Mouse (Mus musculus) intestine, embryonic 16.5 days (tissue): ENCODE results near the gene Retreg2. TPM values are rescaled to one million over a fixed set of nuclear protein-coding genes. Genes with fewer than 3 reads are reported as not detected.
A peak's percentile ranks its signal among the peaks of the same experiment; 100 is the strongest.

Source experiments
- ATAC-seq: fragments of 200-750 bp; cut with Nextera tagmentation; 2 replicates; pipeline ENCODE4 v1.8.0; 2017; ENCODE audit warnings: moderate TSS enrichment, moderate library complexity
- H3K27ac ChIP-seq: fragments of 300-500 bp; sonication (generic); 2 replicates; pipeline ENCODE4 v1.5.1; 2014; ENCODE audit warnings: mild to moderate bottlenecking, low read length
- H3K27me3 ChIP-seq: fragments of 300-500 bp; sonication (generic); replicated peaks from 2 replicates; pipeline ENCODE4 v1.6.1; 2014; ENCODE audit warnings: low read length, control low read depth, mixed read lengths; ENCODE audit not compliant: control insufficient read depth, insufficient read depth
- H3K36me3 ChIP-seq: fragments of 300-500 bp; sonication (generic); 2 replicates; pipeline ENCODE4 v1.6.1; 2014; ENCODE audit warnings: low read length, control low read depth; ENCODE audit not compliant: control insufficient read depth, insufficient read depth
- H3K4me1 ChIP-seq: fragments of 300-500 bp; sonication (generic); 2 replicates; pipeline ENCODE4 v1.6.1; 2014; ENCODE audit warnings: low read length, control low read depth, mixed read lengths; ENCODE audit not compliant: control insufficient read depth, insufficient read depth
- H3K4me2 ChIP-seq: fragments of 300-500 bp; sonication (generic); 2 replicates; pipeline ENCODE4 v1.6.1; 2014; ENCODE audit warnings: low read depth, low read length, control low read depth
- H3K4me3 ChIP-seq: fragments of 300-500 bp; sonication (generic); 2 replicates; pipeline ENCODE4 v1.5.1; 2014; ENCODE audit warnings: mild to moderate bottlenecking, low read length
- H3K9ac ChIP-seq: fragments of 300-500 bp; sonication (generic); 2 replicates; pipeline ENCODE4 v1.6.1; 2014; ENCODE audit warnings: low read depth, low read length
- H3K9me3 ChIP-seq: fragments of 300-500 bp; sonication (generic); 2 replicates; pipeline ENCODE4 v1.6.1; 2016; ENCODE audit warnings: low read length, control low read depth; ENCODE audit not compliant: control insufficient read depth
- WGBS: fragments of 180-500 bp; shearing (Covaris S2); extraction: QIAGEN DNeasy Blood & Tissue Kit; methylation state at CpG from one replicate; pipeline ENCODE4 v1.1.7; 2014; 5-methylcytosine and 5-hydroxymethylcytosine counted together
- polyA plus RNA-seq: library from polyadenylated mRNA; unstranded; fragments of >200 nt; fragmentation: Nextera tagmentation; extraction: Ambion mirVana; gene quantifications from 2 replicates; pipeline ENCODE4 v1.2.1, GENCODE M21; 2015

The Retreg2 gene
- polyA plus RNA-seq, 1 experiment from 2014 or later: 44.7 TPM

- Histone ChIP-seq H3K27ac (no peak overlapping the region), H3K4me1 (0 out of 2 replicates have a peak, but pooled peaks cover 3% of the 10 kb centered on the region), H3K36me3 (peaks cover 21% of the 10 kb centered on the region), H3K9ac (no peak overlapping the region), H3K9me3 (no peaks in the 10 kb centered on the region), H3K4me2 (no peak overlapping the region), H3K27me3 (no peaks in the 10 kb centered on the region), H3K4me3 (no peak overlapping the region)
- ATAC-seq: no peak
- WGBS: 90% methylated on average over 2 of the region's 2 CpGs
These were observed 4.1 kb upstream of the Retreg2 start for GRCm38 (mm10) chr1:75138448-75138847.

GRCm38 (mm10) chr1:75140601-75141190, 1.9 kb upstream of the Retreg2 start:
- Histone ChIP-seq H3K36me3 (peaks cover 21% of the 10 kb centered on the region), H3K9ac (peak overlapping the region; percentile 93), H3K27me3 (no peaks in the 10 kb centered on the region), H3K4me1 (peaks cover 8% of the 10 kb centered on the region; the same call in 1 of the 2 replicates), H3K9me3 (no peaks in the 10 kb centered on the region), H3K4me3 (peak overlapping the region; percentile 77), H3K27ac (peak overlapping the region; percentile 97), H3K4me2 (peak overlapping the region; percentile 71)
- WGBS: 59% methylated on average over 4 of the region's 4 CpGs
- no peak for ATAC-seq

GRCm38 (mm10) chr1:75141486-75142190, 940 bp upstream of the Retreg2 start:
- peaks cover 8% of the 10 kb centered on the region; the same call in 1 of the 2 replicates for H3K4me1 ChIP-seq
- H3K9me3 ChIP-seq: no peaks in the 10 kb centered on the region
- H3K4me2 ChIP-seq: peak overlapping the region; percentile 71
- peak overlapping the region; percentile 77 for H3K4me3 ChIP-seq
- peaks cover 16% of the 10 kb centered on the region for H3K36me3 ChIP-seq
- no peaks in the 10 kb centered on the region for H3K27me3 ChIP-seq
- WGBS: 0% methylated on average over 53 of the region's 53 CpGs
- peak overlapping the region; percentile 97 for H3K27ac ChIP-seq
- ATAC-seq: peak; percentile 62
- H3K9ac ChIP-seq: peak overlapping the region; percentile 93

GRCm38 (mm10) chr1:75145589-75145988, 3.0 kb downstream of the Retreg2 start:
- Histone ChIP-seq H3K27ac (no peak overlapping the region), H3K4me2 (no peak overlapping the region), H3K9me3 (no peaks in the 10 kb centered on the region), H3K27me3 (no peaks in the 10 kb centered on the region), H3K4me3 (no peak overlapping the region), H3K36me3 (peaks cover 21% of the 10 kb centered on the region), H3K4me1 (peaks cover 8% of the 10 kb centered on the region; the same call in 1 of the 2 replicates), H3K9ac (no peak overlapping the region)
- WGBS: 90% methylated on average over 3 of the region's 3 CpGs
- no peak for ATAC-seq

- no peak overlapping the region for H3K4me2 ChIP-seq
- peaks cover 8% of the 10 kb centered on the region; the same call in 1 of the 2 replicates for H3K4me1 ChIP-seq
- no peak for ATAC-seq
- no peak overlapping the region for H3K9ac ChIP-seq
- no peaks in the 10 kb centered on the region for H3K9me3 ChIP-seq
- H3K27me3 ChIP-seq: no peaks in the 10 kb centered on the region
- H3K27ac ChIP-seq: no peak overlapping the region
- 81% methylated on average over 7 of the region's 7 CpGs for WGBS
- H3K36me3 ChIP-seq: peaks cover 21% of the 10 kb centered on the region
- H3K4me3 ChIP-seq: no peak overlapping the region
These were observed 5.0 kb downstream of the Retreg2 start for GRCm38 (mm10) chr1:75147411-75148135.

- WGBS: 87% methylated on average over 4 of the region's 4 CpGs
- Histone ChIP-seq H3K9me3 (no peaks in the 10 kb centered on the region), H3K4me2 (no peak overlapping the region), H3K36me3 (peaks cover 21% of the 10 kb centered on the region), H3K9ac (no peak overlapping the region), H3K4me1 (peaks cover 5% of the 10 kb centered on the region; the same call in 1 of the 2 replicates), H3K27ac (no peak overlapping the region), H3K27me3 (no peaks in the 10 kb centered on the region), H3K4me3 (no peak overlapping the region)
- ATAC-seq: no peak
These were observed 6.1 kb downstream of the Retreg2 start for GRCm38 (mm10) chr1:75148727-75149126.

- Histone ChIP-seq H3K4me2 (no peak overlapping the region), H3K27me3 (no peaks in the 10 kb centered on the region), H3K36me3 (no peaks in the 10 kb centered on the region), H3K9me3 (no peaks in the 10 kb centered on the region), H3K4me1 (no peaks in the 10 kb centered on the region), H3K9ac (no peak overlapping the region), H3K4me3 (no peak overlapping the region), H3K27ac (no peak overlapping the region)
- WGBS: 41% methylated on average over 3 of the region's 3 CpGs
- no peak for ATAC-seq
These were observed 13.3 kb downstream of the Retreg2 start for GRCm38 (mm10) chr1:75155837-75156236.

GRCm38 (mm10) chr1:75158990-75159389, 16.4 kb downstream of the Retreg2 start:
- no peaks in the 10 kb centered on the region for H3K9me3 ChIP-seq
- no peaks in the 10 kb centered on the region for H3K36me3 ChIP-seq
- no peak overlapping the region for H3K27ac ChIP-seq
- ATAC-seq: no peak
- no peak overlapping the region for H3K4me2 ChIP-seq
- H3K9ac ChIP-seq: no peak overlapping the region
- H3K4me1 ChIP-seq: no peaks in the 10 kb centered on the region
- no peak overlapping the region for H3K4me3 ChIP-seq
- no peaks in the 10 kb centered on the region for H3K27me3 ChIP-seq

GRCm38 (mm10) chr1:75159540-75160255, 17.1 kb downstream of the Retreg2 start:
- Histone ChIP-seq H3K4me1 (no peaks in the 10 kb centered on the region), H3K4me3 (no peak overlapping the region), H3K27me3 (no peaks in the 10 kb centered on the region), H3K4me2 (no peak overlapping the region), H3K27ac (no peak overlapping the region), H3K36me3 (no peaks in the 10 kb centered on the region), H3K9ac (no peak overlapping the region), H3K9me3 (no peaks in the 10 kb centered on the region)
- WGBS: 66% methylated on average over 5 of the region's 5 CpGs
- no peak for ATAC-seq
